Mouse (Mus musculus) ES-Bruce4 (cell line): ENCODE results near the gene Ttc24. TPM values are rescaled to one million over a fixed set of nuclear protein-coding genes. Genes with fewer than 3 reads are reported as not detected.

Experiments used
- H3K27ac ChIP-seq: 2 replicates; pipeline ENCODE4 v1.5.1; 2012; ENCODE audit warnings: low read length, inconsistent platforms; ENCODE audit not compliant: insufficient read depth
- H3K27me3 ChIP-seq: 2 replicates; pipeline ENCODE4 v1.6.1; 2012; ENCODE audit warnings: mild to moderate bottlenecking, low read length, inconsistent platforms; ENCODE audit not compliant: control insufficient read depth, poor library complexity, insufficient read depth, severe bottlenecking
- H3K36me3 ChIP-seq: 2 replicates; pipeline ENCODE4 v1.6.1; 2012; ENCODE audit warnings: inconsistent platforms, mild to moderate bottlenecking, low read length, moderate library complexity; ENCODE audit not compliant: control insufficient read depth, poor library complexity, insufficient read depth, severe bottlenecking
- H3K4me1 ChIP-seq: one replicate; pipeline ENCODE4 v1.8.1; 2011; ENCODE audit warnings: low read length; ENCODE audit not compliant: control insufficient read depth, insufficient read depth
- H3K4me3 ChIP-seq: 2 replicates; pipeline ENCODE4 v1.5.1; 2011; ENCODE audit warnings: low read depth, mild to moderate bottlenecking, low read length
- H3K9ac ChIP-seq: 2 replicates; pipeline ENCODE4 v1.6.1; 2012; ENCODE audit warnings: low read depth, mild to moderate bottlenecking, inconsistent platforms; ENCODE audit not compliant: poor library complexity, severe bottlenecking
- H3K9me3 ChIP-seq: replicated peaks from 2 replicates; pipeline ENCODE4 v1.6.1; 2012; ENCODE audit warnings: mild to moderate bottlenecking, low read length, inconsistent platforms; ENCODE audit not compliant: control insufficient read depth, poor library complexity, insufficient read depth, severe bottlenecking
- CTCF ChIP-seq: IDR thresholded peaks from one replicate; pipeline ENCODE4 v1.8.1; 2011; ENCODE audit warnings: low read depth, low read length
- EP300 ChIP-seq: IDR thresholded peaks from 2 replicates; pipeline ENCODE4 v1.6.1; 2011; ENCODE audit warnings: low read depth, low read length; ENCODE audit not compliant: insufficient read depth
- POLR2A ChIP-seq: IDR thresholded peaks from one replicate; pipeline ENCODE4 v1.8.1; 2011; ENCODE audit warnings: low read length; ENCODE audit not compliant: insufficient read depth
- polyA plus RNA-seq: library from polyadenylated mRNA; stranded (reverse); fragments of >200 nt; gene quantifications from 2 replicates; pipeline ENCODE4 v1.2.4, GENCODE M21; 2011; ENCODE audit warnings: low read depth; ENCODE audit not compliant: missing spikeins, insufficient read depth, insufficient read length

The Ttc24 gene
- not detected in 2 replicates for polyA plus RNA-seq

- Histone ChIP-seq H3K4me3 (no peak within 1 kb of the TSS), H3K9ac (no peak within 1 kb of the TSS), H3K9me3 (no peaks in the 10 kb centered on the region), H3K27me3 (no peaks in the 10 kb centered on the region), H3K4me1 (no peaks in the 10 kb centered on the region), H3K36me3 (no peaks in the 10 kb centered on the region), H3K27ac (no peak within 1 kb of the TSS)
- no peak for TF ChIP-seq CTCF
- no peak for TF ChIP-seq POLR2A
- no peak for TF ChIP-seq EP300
Observed at GRCm38 (mm10) chr3:88078204-88078603, at the start of gene Ttc24. Gene Ttc24, minus strand, starts transcription at chr3:88078304.

DNA sequence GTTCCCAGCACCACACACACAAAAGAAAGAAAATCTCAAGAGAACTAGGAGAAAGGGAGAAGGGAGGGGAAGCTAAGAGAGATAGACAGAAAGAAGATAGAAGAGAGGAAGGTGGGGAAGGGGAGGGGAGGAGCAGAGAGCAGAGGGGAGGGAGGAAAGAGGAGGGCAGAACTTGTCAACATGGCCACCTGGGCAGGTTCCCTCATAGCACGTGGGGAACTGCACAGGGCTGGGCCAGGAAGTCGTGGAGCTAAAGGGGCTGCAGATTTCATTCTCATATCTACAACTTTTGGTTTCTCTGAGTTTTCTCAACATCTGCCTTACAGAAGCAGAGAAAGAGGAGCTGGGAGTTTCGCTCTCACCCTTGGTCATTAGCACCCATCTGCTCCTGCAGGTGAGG is 49.5 kb upstream of the Ttc24 start:
- no peaks in the 10 kb centered on the region for H3K36me3 ChIP-seq
- H3K27me3 ChIP-seq = no peaks in the 10 kb centered on the region
- TF ChIP-seq EP300 (no peak), CTCF (no peak), POLR2A (no peak)
- no peaks in the 10 kb centered on the region for H3K9me3 ChIP-seq
- no peaks in the 10 kb centered on the region for H3K4me1 ChIP-seq
- H3K9ac ChIP-seq = no peak overlapping the region
- H3K27ac ChIP-seq = no peak overlapping the region
- no peak overlapping the region for H3K4me3 ChIP-seq

DNA sequence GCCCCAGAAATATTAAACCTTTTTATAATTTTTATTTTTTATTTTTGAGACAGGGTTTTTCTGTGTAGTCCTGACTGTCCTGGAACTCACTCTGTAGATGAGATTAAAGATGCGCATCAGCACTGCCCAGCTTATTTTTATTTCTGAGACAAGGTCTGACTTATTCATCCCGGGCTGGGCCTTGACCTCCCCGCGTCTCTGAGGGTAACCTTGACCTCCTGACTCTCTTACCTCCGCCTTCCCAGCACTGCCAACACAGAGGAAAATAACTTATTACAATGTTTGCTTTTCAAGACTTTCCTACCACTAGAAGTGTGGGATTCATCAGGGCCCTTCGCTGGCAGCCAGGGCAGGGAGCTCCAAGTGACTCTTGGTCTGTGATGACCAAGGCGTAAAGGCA is 48.1 kb upstream of the Ttc24 start:
- H3K36me3 ChIP-seq = no peaks in the 10 kb centered on the region
- no peak overlapping the region for H3K9ac ChIP-seq
- no peaks in the 10 kb centered on the region for H3K27me3 ChIP-seq
- H3K9me3 ChIP-seq = no peaks in the 10 kb centered on the region
- H3K4me3 ChIP-seq = no peak overlapping the region
- H3K4me1 ChIP-seq = no peaks in the 10 kb centered on the region
- H3K27ac ChIP-seq = no peak overlapping the region
- TF ChIP-seq POLR2A (no peak), CTCF (no peak), EP300 (no peak)

DNA sequence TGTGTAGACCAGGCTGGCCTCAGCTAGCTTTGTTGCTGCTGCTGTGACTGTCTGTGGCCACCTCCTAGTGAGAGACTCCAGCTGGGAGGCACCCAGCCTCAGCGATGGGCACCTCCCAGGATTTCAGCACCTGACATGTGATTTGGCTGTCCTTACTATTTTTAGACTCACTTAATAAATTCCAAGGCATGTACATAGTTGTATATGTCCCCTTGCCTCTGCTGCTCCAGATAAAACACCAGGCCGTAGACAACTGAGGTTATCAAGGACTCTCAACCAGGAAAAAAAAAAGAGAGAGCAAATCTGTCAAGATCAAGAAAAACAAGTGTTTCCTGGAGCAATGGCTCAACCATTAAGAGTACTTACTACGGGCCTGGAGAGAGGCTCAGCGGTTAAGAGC is 47.1 kb upstream of the Ttc24 start:
- Histone ChIP-seq H3K27me3 (no peaks in the 10 kb centered on the region), H3K4me1 (no peaks in the 10 kb centered on the region), H3K9ac (no peak overlapping the region), H3K27ac (no peak overlapping the region), H3K4me3 (no peak overlapping the region), H3K36me3 (peaks cover 2% of the 10 kb centered on the region; the same call in 1 of the 2 replicates), H3K9me3 (no peaks in the 10 kb centered on the region)
- TF ChIP-seq EP300 (no peak), POLR2A (no peak), CTCF (no peak)

DNA sequence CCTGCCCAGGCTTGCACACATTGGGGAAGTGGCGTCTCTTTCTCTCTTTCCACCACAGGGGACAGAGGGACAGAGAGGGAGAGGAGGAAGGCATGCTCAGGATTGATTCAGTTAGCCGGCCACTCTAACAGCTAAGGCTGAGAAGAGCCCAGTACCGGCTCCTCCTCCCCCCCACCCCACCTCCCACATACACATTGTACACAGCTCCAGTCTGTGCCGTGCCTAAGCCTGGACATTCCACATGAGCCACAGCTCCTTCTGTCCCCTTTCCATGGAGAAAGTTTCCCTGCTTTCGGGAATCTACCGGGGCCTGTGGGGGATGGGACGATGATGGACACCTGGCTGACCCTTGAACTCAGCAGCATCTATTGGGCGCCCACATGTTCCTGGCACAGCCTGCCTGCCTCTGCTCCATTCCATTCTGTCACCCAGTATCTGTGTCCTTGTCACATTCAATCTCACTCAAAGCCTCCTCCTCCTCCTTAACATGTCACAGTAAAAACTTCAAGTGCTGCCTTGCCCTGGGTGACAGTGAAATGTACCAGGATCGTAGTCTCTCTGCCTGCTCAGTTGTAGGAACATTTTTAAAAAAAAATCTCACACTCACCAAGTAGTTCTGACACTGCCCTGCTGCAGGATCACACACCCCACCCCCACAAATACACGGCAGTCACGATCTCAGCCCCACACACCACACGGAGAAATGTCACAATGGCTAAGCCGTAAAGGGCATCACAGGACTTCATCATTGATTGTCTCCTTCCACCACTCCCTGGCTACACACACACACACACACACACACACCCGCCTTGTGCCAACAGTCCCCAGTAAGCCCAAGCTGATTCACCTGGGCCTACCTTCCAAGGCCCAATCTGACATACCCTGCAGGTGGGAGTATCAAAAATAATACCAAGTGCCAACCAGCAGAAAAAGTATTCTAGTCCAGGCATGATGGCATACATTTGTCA is 43.3 kb upstream of the Ttc24 start:
- H3K4me3 ChIP-seq = no peak overlapping the region
- TF ChIP-seq CTCF = no peak
- no peak for TF ChIP-seq EP300
- no peak for TF ChIP-seq POLR2A
- no peak overlapping the region for H3K9ac ChIP-seq
- H3K27ac ChIP-seq = no peak overlapping the region
- no peaks in the 10 kb centered on the region for H3K9me3 ChIP-seq
- peaks cover 17% of the 10 kb centered on the region for H3K36me3 ChIP-seq
- H3K27me3 ChIP-seq = no peaks in the 10 kb centered on the region
- no peaks in the 10 kb centered on the region for H3K4me1 ChIP-seq

DNA sequence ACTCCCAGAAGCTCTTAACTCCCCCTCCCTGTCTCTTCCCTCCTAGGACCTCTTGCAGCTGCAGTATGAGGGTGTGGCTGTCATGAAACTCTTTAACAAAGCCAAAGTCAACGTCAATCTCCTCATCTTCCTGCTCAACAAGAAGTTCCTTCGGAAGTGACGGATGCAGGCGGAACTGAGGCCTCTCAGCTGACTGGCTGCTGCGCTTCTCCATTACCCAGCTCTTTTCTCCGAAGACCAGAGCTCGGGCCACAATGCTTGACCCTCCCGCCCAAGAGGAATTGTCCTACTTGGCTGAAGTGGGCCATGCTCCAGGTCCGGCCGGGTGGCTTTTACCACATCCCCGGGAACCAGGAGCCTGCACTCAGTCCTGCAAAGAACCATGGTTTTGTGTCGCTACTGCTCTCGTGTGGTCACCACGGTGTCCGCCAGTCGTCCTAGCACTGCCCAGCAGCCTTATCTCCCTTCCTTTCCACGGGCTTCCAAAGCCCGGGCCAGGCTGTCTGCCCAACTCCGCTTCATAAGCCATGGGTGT is 42.1 kb upstream of the Ttc24 start:
- H3K36me3 ChIP-seq = peaks cover 23% of the 10 kb centered on the region
- no peaks in the 10 kb centered on the region for H3K4me1 ChIP-seq
- no peak for TF ChIP-seq POLR2A
- no peak for TF ChIP-seq CTCF
- no peak for TF ChIP-seq EP300
- H3K9me3 ChIP-seq = no peaks in the 10 kb centered on the region
- no peak overlapping the region for H3K9ac ChIP-seq
- no peaks in the 10 kb centered on the region for H3K27me3 ChIP-seq
- no peak overlapping the region for H3K27ac ChIP-seq
- no peak overlapping the region for H3K4me3 ChIP-seq
